Mouse (Mus musculus): ENCODE results near the gene Map3k6. TPM values are rescaled to one million over a fixed set of nuclear protein-coding genes. Genes with fewer than 3 reads are reported as not detected.

The Map3k6 gene
- total and polyA plus RNA-seq, 3 experiments: 15.7 to 27.3 (median 16.3) TPM

DNA sequence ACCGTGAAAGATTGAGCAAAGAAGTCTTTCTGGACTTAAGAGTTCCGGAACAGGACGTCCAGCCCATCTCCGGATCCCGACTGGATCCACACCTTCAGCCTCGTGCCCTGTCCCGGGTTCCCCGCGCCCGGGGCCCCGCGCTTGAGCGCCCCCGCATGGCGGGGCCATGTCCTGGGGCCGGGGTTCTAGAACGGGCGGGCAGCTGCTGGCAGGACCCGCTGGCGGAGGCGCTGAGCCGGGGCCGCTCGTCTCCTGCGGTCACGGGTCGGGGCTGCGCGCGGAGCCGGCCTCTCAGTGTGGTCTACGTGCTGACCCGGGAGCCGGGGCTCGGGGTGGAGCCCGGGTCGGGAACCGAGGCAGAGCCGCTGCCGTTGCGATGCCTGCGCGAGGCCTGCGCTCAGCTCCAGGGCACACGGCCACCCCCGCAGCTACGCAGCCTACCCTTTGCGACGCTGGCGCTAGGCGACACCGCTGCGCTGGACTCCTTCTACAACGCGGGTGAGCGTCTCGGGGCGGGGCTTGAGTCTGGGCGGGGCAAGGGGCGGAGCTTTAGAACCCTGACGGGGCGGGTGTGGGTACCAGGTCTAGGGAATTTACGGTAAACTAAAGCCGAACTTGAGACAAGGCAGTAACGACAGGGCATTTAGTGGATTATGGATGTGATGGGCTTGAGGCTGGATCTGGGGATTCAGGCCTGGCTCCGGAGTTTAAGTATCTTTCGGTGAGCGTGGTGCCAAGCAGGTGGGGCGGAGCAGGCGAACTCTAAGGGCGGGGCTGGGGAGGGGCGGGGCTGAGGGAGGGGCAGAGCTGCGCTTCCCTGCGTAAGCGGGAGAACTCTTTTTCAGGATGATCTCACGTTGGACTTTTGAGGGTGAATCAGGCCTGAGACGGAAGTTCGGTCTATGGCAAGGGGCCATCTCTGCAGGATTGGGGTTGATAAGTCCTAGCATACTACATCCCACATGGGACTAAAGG, 603 bp downstream of the Map3k6 start:
- Histone ChIP-seq H3K4me1 (ENCODE audit: control insufficient read depth, insufficient read depth, low read length) (peaks cover 9% of the 10 kb centered on the region), H3K27ac (peak overlapping the region; percentile 99), H3K9ac (ENCODE audit: low read depth, low read length) (peak overlapping the region; percentile 90), H3K27me3 (ENCODE audit: control insufficient read depth, insufficient read depth, low read length) (no peaks in the 10 kb centered on the region), H3K4me3 (peak overlapping the region; percentile 95), H3K36me3 (ENCODE audit: control insufficient read depth, insufficient read depth, low read length) (no peaks in the 10 kb centered on the region), H3K79me2 (replicated peaks; ENCODE audit: control insufficient read depth, insufficient read depth, low read length) (no peaks in the 10 kb centered on the region)
- DNase-seq: peak; percentile 93 to 95
- peak; percentile 76; the same call in 1 of the 2 replicates for TF ChIP-seq EP300 (IDR thresholded peaks at IDR 0.05; ENCODE audit: insufficient read depth, low read depth, low read length)
- peak; percentile 98 for TF ChIP-seq POLR2A (IDR thresholded peaks at IDR 0.05; ENCODE audit: insufficient read depth, low read depth, low read length)
- TF ChIP-seq CTCF (IDR thresholded peaks at IDR 0.05): peak; percentile 66
- intact Hi-C loops (cut with DNase I): no loop called here
- under 1% methylated on average over 75 of the region's 78 CpGs for WGBS

GRCm38 (mm10) chr4:133241910-133242309, 1.3 kb downstream of the Map3k6 start:
- no peaks in the 10 kb centered on the region for H3K27me3 ChIP-seq (ENCODE audit: control insufficient read depth, insufficient read depth, low read length)
- intact Hi-C loops (cut with DNase I): no loop called here
- H3K27ac ChIP-seq: peak overlapping the region; percentile 99
- 16% methylated on average over 11 of the region's 11 CpGs for WGBS
- no peaks in the 10 kb centered on the region for H3K36me3 ChIP-seq (ENCODE audit: control insufficient read depth, insufficient read depth, low read length)
- DNase-seq: no peak
- peak overlapping the region; percentile 95 for H3K4me3 ChIP-seq
- no peak for TF ChIP-seq CTCF (IDR thresholded peaks at IDR 0.05)
- peak; percentile 1; the same call in 1 of the 2 replicates for TF ChIP-seq EP300 (IDR thresholded peaks at IDR 0.05; ENCODE audit: insufficient read depth, low read depth, low read length)
- peak overlapping the region; percentile 44 for H3K9ac ChIP-seq (ENCODE audit: low read depth, low read length)
- peaks cover 9% of the 10 kb centered on the region for H3K4me1 ChIP-seq (ENCODE audit: control insufficient read depth, insufficient read depth, low read length)
- H3K79me2 ChIP-seq (replicated peaks; ENCODE audit: control insufficient read depth, insufficient read depth, low read length): no peaks in the 10 kb centered on the region

DNA sequence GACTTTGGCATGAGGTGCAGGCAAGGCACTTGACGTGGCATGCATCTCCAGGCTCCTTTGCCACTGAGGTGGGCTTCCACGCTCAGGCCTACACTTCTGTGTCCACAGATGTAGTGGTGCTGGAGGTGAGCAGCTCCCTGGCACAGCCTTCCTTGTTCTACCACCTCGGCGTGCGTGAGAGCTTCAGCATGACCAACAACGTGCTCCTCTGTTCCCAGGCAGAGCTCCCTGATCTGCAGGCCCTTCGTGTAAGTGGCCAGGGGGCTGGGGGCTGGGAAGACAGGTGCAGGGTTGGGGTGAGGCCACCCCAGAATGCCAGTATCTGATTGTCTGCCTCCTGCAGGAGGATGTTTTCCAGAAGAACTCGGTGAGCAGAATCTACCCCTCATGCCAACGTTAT, 2.1 kb downstream of the Map3k6 start:
- TF ChIP-seq EP300 (IDR thresholded peaks at IDR 0.05; ENCODE audit: insufficient read depth, low read depth, low read length): no peak
- no peaks in the 10 kb centered on the region for H3K36me3 ChIP-seq (ENCODE audit: control insufficient read depth, insufficient read depth, low read length)
- peak overlapping the region; percentile 99 for H3K27ac ChIP-seq
- DNase-seq: no peak
- H3K9ac ChIP-seq (ENCODE audit: low read depth, low read length): no peak overlapping the region
- 75% methylated on average over 9 of the region's 9 CpGs for whole genome bisulfite sequencing
- H3K79me2 ChIP-seq (replicated peaks; ENCODE audit: control insufficient read depth, insufficient read depth, low read length): no peaks in the 10 kb centered on the region
- intact Hi-C loops (cut with DNase I): no loop called here
- H3K4me1 ChIP-seq (ENCODE audit: control insufficient read depth, insufficient read depth, low read length): peaks cover 9% of the 10 kb centered on the region
- no peaks in the 10 kb centered on the region for H3K27me3 ChIP-seq (ENCODE audit: control insufficient read depth, insufficient read depth, low read length)
- H3K4me3 ChIP-seq: no peak overlapping the region

DNA sequence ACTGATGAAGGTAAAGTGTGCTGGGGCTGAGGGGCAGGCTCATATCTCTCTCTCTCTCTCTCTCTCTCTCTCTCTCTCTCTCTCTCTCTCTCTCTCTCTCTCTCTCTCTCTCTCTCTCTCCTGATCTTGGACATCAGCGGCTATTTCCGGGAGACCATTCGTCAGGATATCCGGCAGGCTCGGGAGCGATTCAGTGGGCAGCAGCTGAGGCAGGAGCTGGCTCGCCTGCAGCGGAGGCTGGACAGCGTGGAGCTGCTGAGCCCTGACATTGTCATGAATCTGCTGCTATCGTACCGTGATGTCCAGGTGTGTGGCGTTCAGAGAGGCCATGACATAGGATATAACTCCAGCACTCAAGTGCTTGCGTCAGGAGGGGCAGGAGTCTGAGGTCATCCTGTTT, 2.9 kb downstream of the Map3k6 start:
- intact Hi-C loops (cut with DNase I): no loop called here
- H3K27ac ChIP-seq: peak overlapping the region; percentile 56
- no peak for TF ChIP-seq POLR2A (IDR thresholded peaks at IDR 0.05; ENCODE audit: insufficient read depth, low read depth, low read length)
- no peak for TF ChIP-seq EP300 (IDR thresholded peaks at IDR 0.05; ENCODE audit: insufficient read depth, low read depth, low read length)
- no peak for TF ChIP-seq CTCF (IDR thresholded peaks at IDR 0.05)
- WGBS: 41% methylated on average over 13 of the region's 13 CpGs
- no peaks in the 10 kb centered on the region for H3K36me3 ChIP-seq (ENCODE audit: control insufficient read depth, insufficient read depth, low read length)
- H3K27me3 ChIP-seq (ENCODE audit: control insufficient read depth, insufficient read depth, low read length): no peaks in the 10 kb centered on the region
- no peaks in the 10 kb centered on the region for H3K79me2 ChIP-seq (replicated peaks; ENCODE audit: control insufficient read depth, insufficient read depth, low read length)
- DNase-seq: no peak
- no peak overlapping the region for H3K4me3 ChIP-seq
- peaks cover 9% of the 10 kb centered on the region for H3K4me1 ChIP-seq (ENCODE audit: control insufficient read depth, insufficient read depth, low read length)
- H3K9ac ChIP-seq (ENCODE audit: low read depth, low read length): 0 out of 2 replicates have a peak overlapping the region, but pooled peaks have one; percentile 2

DNA sequence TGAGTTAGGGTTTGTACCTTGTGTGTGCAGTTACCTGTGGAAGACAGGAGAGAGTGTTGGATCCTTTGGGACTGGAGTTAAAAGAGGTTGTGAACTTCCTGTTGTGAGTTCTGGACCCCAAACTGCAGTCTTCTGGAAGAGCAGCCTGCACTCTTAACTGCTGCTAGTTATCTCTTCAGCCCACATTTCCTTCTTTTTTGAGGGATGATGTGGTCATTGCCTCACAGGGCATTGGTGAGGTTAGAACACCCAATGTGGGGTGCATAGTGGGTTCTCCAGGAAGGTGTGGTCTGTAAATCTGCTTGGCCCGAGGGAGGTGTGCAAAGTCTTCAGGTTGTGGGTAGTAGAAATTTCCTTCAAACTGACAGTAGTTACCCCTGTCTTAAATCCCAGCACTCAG, 3.7 kb downstream of the Map3k6 start:
- no peaks in the 10 kb centered on the region for H3K27me3 ChIP-seq (ENCODE audit: control insufficient read depth, insufficient read depth, low read length)

GRCm38 (mm10) chr4:133247072-133247471, 6.5 kb downstream of the Map3k6 start:
- Histone ChIP-seq H3K27me3 (ENCODE audit: control insufficient read depth, insufficient read depth, low read length) (no peaks in the 10 kb centered on the region), H3K79me2 (replicated peaks; ENCODE audit: control insufficient read depth, insufficient read depth, low read length) (no peaks in the 10 kb centered on the region), H3K4me1 (ENCODE audit: control insufficient read depth, insufficient read depth, low read length) (peaks cover 7% of the 10 kb centered on the region), H3K27ac (peak overlapping the region; percentile 54), H3K36me3 (ENCODE audit: control insufficient read depth, insufficient read depth, low read length) (no peaks in the 10 kb centered on the region), H3K4me3 (peak overlapping the region; percentile 38), H3K9ac (ENCODE audit: low read depth, low read length) (no peak overlapping the region; the same call in 1 of the 2 replicates)
- intact Hi-C loops (cut with DNase I): no loop called here
- TF ChIP-seq CTCF (IDR thresholded peaks at IDR 0.05): no peak
- peak; percentile 90; the same call in 1 of the 2 replicates for TF ChIP-seq EP300 (IDR thresholded peaks at IDR 0.05; ENCODE audit: insufficient read depth, low read depth, low read length)
- peak; percentile 53 for TF ChIP-seq POLR2A (IDR thresholded peaks at IDR 0.05; ENCODE audit: insufficient read depth, low read depth, low read length)
- DNase-seq: peak; percentile 62 to 73
- WGBS: 26% methylated on average over 15 of the region's 15 CpGs

More for the DNA sequence above, 3.7 kb downstream of the Map3k6 start:
- Histone ChIP-seq H3K4me1 (ENCODE audit: control insufficient read depth, insufficient read depth, low read length) (peaks cover 9% of the 10 kb centered on the region), H3K27ac (no peak overlapping the region; the same call in 1 of the 2 replicates), H3K36me3 (ENCODE audit: control insufficient read depth, insufficient read depth, low read length) (no peaks in the 10 kb centered on the region), H3K79me2 (replicated peaks; ENCODE audit: control insufficient read depth, insufficient read depth, low read length) (no peaks in the 10 kb centered on the region), H3K9ac (ENCODE audit: low read depth, low read length) (no peak overlapping the region), H3K4me3 (no peak overlapping the region)
- intact Hi-C loops (cut with DNase I): no loop called here
- no peak for TF ChIP-seq POLR2A (IDR thresholded peaks at IDR 0.05; ENCODE audit: insufficient read depth, low read depth, low read length)
- TF ChIP-seq EP300 (IDR thresholded peaks at IDR 0.05; ENCODE audit: insufficient read depth, low read depth, low read length): no peak
- no peak for TF ChIP-seq CTCF (IDR thresholded peaks at IDR 0.05)
- WGBS: 72% methylated on average over 1 of the region's 1 CpGs
- no peak for DNase-seq

All from heart, adult 2 months (tissue).